Mouse (Mus musculus): Measurements from ENCODE around the gene Rnf10. TPM values are rescaled to one million over a fixed set of nuclear protein-coding genes. Genes with fewer than 3 reads are reported as not detected.
A peak's percentile ranks its signal among the peaks of the same experiment; 100 is the strongest.

Gene Rnf10
- 180 and 185 TPM in 2 replicates for polyA plus RNA-seq (2011; ENCODE audit: insufficient read depth, insufficient read length, low read depth, missing spikeins)

DNA sequence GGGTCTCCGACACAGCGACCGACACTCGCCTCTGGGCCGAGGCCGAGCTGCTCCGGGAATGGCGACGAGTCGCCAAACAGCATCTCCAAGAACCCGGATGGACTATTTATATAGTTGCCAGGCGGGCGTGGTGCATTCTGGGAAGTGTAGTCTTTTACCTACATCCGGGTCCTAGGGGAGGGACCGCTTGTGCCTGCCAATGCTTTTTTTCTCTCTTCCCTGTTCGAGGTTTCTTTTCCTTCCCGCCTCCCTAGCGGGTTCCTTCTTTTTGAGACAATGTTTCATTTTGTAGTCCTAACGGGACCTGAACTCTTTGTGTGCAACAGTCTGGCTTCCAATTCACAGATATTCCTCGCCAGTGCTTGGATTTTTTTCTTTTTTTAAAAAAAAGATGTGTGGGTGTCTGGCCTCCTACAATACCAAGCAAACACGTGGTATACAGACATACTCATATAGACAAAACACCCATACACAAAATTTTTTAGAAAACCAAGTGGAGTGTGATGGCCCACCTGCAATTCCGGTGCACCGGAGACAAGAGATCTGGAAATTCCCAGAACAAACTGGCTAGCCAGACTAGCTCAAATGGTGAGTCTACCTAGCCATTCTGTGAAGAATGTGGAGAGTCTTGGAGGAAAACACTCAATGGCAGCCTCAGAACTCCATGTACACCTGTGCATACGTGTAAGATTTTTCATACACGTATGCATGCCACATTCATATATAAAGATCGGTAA is at the start of gene Rnf10:
TSS of gene Rnf10 (minus strand) at position 87 of the 737 bp plus-strand sequence.
- H3K4me3 ChIP-seq (ENCODE audit: low read depth, low read length) = peak within 1 kb of the TSS; percentile 92
- peak within 1 kb of the TSS; percentile 98 for H3K9ac ChIP-seq (ENCODE audit: low read depth, poor library complexity, severe bottlenecking)
- H3K36me3 ChIP-seq (ENCODE audit: control insufficient read depth, insufficient read depth, low read length, poor library complexity, severe bottlenecking) = peaks cover 23% of the 10 kb centered on the region
- peak within 1 kb of the TSS; percentile 92 for H3K27ac ChIP-seq (ENCODE audit: insufficient read depth, low read length)
- no peaks in the 10 kb centered on the region for H3K27me3 ChIP-seq (ENCODE audit: control insufficient read depth, insufficient read depth, low read length, poor library complexity, severe bottlenecking)
- TF ChIP-seq CTCF (IDR thresholded peaks at IDR 0.05; ENCODE audit: low read depth, low read length) (no peak), POLR2A (IDR thresholded peaks at IDR 0.05; ENCODE audit: insufficient read depth, low read length) (peak; percentile 94)
- H3K9me3 ChIP-seq (replicated peaks; ENCODE audit: control insufficient read depth, insufficient read depth, low read length, poor library complexity, severe bottlenecking) = no peaks in the 10 kb centered on the region
- H3K4me1 ChIP-seq (ENCODE audit: control insufficient read depth, insufficient read depth, low read length) = peaks cover 3% of the 10 kb centered on the region

GRCm38 (mm10) chr5:115319004-115319940 is 46.6 kb upstream of the Rnf10 start:
- Histone ChIP-seq H3K4me1 (ENCODE audit: control insufficient read depth, insufficient read depth, low read length) (peaks cover 7% of the 10 kb centered on the region), H3K27ac (ENCODE audit: insufficient read depth, low read length) (no peak overlapping the region), H3K9me3 (replicated peaks; ENCODE audit: control insufficient read depth, insufficient read depth, low read length, poor library complexity, severe bottlenecking) (no peaks in the 10 kb centered on the region), H3K9ac (ENCODE audit: low read depth, poor library complexity, severe bottlenecking) (no peak overlapping the region), H3K27me3 (ENCODE audit: control insufficient read depth, insufficient read depth, low read length, poor library complexity, severe bottlenecking) (no peaks in the 10 kb centered on the region), H3K36me3 (ENCODE audit: control insufficient read depth, insufficient read depth, low read length, poor library complexity, severe bottlenecking) (no peaks in the 10 kb centered on the region), H3K4me3 (ENCODE audit: low read depth, low read length) (peak overlapping the region; percentile 47)
- peak; percentile 13 for TF ChIP-seq CTCF (IDR thresholded peaks at IDR 0.05; ENCODE audit: low read depth, low read length)
- no peak for TF ChIP-seq EP300 (IDR thresholded peaks at IDR 0.05; ENCODE audit: insufficient read depth, low read depth, low read length)

DNA sequence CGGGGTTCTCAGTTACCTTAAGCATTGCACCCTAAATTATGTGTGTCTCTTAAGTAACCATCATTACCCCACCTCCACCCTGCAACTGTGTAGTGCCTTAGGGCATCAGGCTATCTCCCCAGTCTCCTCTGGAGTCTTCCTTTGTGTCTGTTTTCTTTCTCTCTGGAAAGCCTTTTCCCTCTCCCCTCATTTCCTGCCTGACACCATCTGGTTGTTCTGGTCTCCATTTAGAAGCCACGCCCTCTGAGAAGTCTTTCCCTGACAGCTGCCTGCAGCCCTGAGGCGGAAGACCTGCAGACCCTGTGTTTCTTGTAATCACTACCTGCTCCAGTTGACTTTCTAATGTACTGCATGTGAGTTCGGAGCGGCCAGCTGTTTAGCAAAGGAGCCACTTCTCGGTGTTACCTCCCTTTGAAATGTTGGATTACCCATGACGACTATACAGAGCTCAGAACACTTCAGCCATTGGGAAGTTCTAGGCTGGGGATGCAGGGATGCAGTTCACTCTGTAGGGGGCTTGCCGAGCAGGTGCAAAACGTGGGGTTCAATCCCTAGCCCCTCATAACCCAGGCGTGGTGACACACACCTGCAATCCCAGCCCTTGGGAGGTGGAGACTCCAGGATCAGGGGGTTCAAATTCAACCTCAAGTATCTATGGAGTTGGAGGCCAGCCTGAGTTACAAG is 45.1 kb upstream of the Rnf10 start:
- H3K27ac ChIP-seq (ENCODE audit: insufficient read depth, low read length) = peak overlapping the region; percentile 95

DNA sequence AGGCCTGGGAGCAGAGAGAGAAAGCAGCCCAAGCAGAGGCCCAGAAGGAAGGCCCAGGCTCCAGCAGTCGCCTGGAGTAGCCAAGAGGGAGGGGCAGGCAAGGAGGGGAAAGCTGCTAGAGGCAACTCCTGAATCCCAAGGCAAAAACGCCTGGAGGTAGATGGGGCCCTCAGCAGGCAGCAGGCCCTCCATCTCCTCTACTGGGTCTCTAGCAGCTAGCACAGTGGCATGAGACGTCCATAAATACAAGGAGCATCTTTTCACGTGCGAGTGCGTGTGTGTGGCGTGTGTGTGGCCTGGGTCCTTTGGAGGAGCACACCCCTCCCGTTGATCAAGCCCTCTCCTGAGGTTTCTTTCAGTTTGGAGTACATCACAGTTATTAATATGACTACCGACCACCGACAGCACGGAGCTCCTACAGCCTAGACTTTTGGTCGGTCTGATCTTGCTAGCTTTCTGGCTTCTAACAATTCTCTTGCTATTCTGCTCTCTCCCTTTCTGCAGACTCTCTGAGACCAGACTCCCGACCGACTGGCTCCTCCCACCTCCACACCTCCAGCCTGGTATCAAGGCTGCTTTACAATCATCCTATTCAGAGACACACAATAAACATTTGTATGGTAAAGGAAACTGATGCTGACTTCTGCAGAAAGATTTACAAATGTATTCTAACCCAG is 44.4 kb upstream of the Rnf10 start:
- Histone ChIP-seq H3K27me3 (ENCODE audit: control insufficient read depth, insufficient read depth, low read length, poor library complexity, severe bottlenecking) (no peaks in the 10 kb centered on the region), H3K36me3 (ENCODE audit: control insufficient read depth, insufficient read depth, low read length, poor library complexity, severe bottlenecking) (no peaks in the 10 kb centered on the region), H3K27ac (ENCODE audit: insufficient read depth, low read length) (peak overlapping the region; percentile 84), H3K9ac (ENCODE audit: low read depth, poor library complexity, severe bottlenecking) (no peak overlapping the region), H3K4me3 (ENCODE audit: low read depth, low read length) (no peak overlapping the region), H3K9me3 (replicated peaks; ENCODE audit: control insufficient read depth, insufficient read depth, low read length, poor library complexity, severe bottlenecking) (no peaks in the 10 kb centered on the region), H3K4me1 (ENCODE audit: control insufficient read depth, insufficient read depth, low read length) (peaks cover 7% of the 10 kb centered on the region)
- TF ChIP-seq EP300 (IDR thresholded peaks at IDR 0.05; ENCODE audit: insufficient read depth, low read depth, low read length) (0 out of 2 replicates have a peak, but pooled peaks have one; percentile 32), CTCF (IDR thresholded peaks at IDR 0.05; ENCODE audit: low read depth, low read length) (no peak)

More for the DNA sequence above, 45.1 kb upstream of the Rnf10 start:
- no peaks in the 10 kb centered on the region for H3K36me3 ChIP-seq (ENCODE audit: control insufficient read depth, insufficient read depth, low read length, poor library complexity, severe bottlenecking)
- TF ChIP-seq POLR2A (IDR thresholded peaks at IDR 0.05; ENCODE audit: insufficient read depth, low read length) (no peak), EP300 (IDR thresholded peaks at IDR 0.05; ENCODE audit: insufficient read depth, low read depth, low read length) (peak; percentile 92; the same call in 1 of the 2 replicates)
- H3K9me3 ChIP-seq (replicated peaks; ENCODE audit: control insufficient read depth, insufficient read depth, low read length, poor library complexity, severe bottlenecking) = no peaks in the 10 kb centered on the region
- no peaks in the 10 kb centered on the region for H3K27me3 ChIP-seq (ENCODE audit: control insufficient read depth, insufficient read depth, low read length, poor library complexity, severe bottlenecking)
- peaks cover 7% of the 10 kb centered on the region for H3K4me1 ChIP-seq (ENCODE audit: control insufficient read depth, insufficient read depth, low read length)
- H3K4me3 ChIP-seq (ENCODE audit: low read depth, low read length) = peak overlapping the region; percentile 20; the same call in 1 of the 2 replicates
- H3K9ac ChIP-seq (ENCODE audit: low read depth, poor library complexity, severe bottlenecking) = no peak overlapping the region

- H3K9me3 ChIP-seq (replicated peaks; ENCODE audit: control insufficient read depth, insufficient read depth, low read length, poor library complexity, severe bottlenecking) = no peaks in the 10 kb centered on the region
- H3K4me1 ChIP-seq (ENCODE audit: control insufficient read depth, insufficient read depth, low read length) = peaks cover 4% of the 10 kb centered on the region
- H3K27me3 ChIP-seq (ENCODE audit: control insufficient read depth, insufficient read depth, low read length, poor library complexity, severe bottlenecking) = no peaks in the 10 kb centered on the region
- H3K27ac ChIP-seq (ENCODE audit: insufficient read depth, low read length) = peak overlapping the region; percentile 41; the same call in 1 of the 2 replicates
- TF ChIP-seq CTCF (IDR thresholded peaks at IDR 0.05; ENCODE audit: low read depth, low read length) (no peak), EP300 (IDR thresholded peaks at IDR 0.05; ENCODE audit: insufficient read depth, low read depth, low read length) (peak; percentile 61; the same call in 1 of the 2 replicates), POLR2A (IDR thresholded peaks at IDR 0.05; ENCODE audit: insufficient read depth, low read length) (no peak)
- H3K9ac ChIP-seq (ENCODE audit: low read depth, poor library complexity, severe bottlenecking) = no peak overlapping the region
- no peaks in the 10 kb centered on the region for H3K36me3 ChIP-seq (ENCODE audit: control insufficient read depth, insufficient read depth, low read length, poor library complexity, severe bottlenecking)
- H3K4me3 ChIP-seq (ENCODE audit: low read depth, low read length) = peak overlapping the region; percentile 37
These were observed 40.9 kb upstream of the Rnf10 start for GRCm38 (mm10) chr5:115313668-115313943.
